Comparison of ENCODE assay signal across 11 mouse cellular contexts in genomic region chr9:69443203-69443602, GRCm38 (mm10). TPM values are rescaled to one million over a fixed set of nuclear protein-coding genes. Genes with fewer than 3 reads are reported as not detected.
DNase-seq lines count a peak whose midpoint lies in the region; ATAC-seq and TF ChIP-seq lines count a peak whose summit lies in the region.
"Had no signal": no experiment of that assay in that cellular context is flagged by ENCODE, and none has a peak within 500 bp of the region (broad histone marks: within the 10 kb centered on the region; RNA-seq: fewer than 3 reads in every experiment).

No protein-coding gene starts in this region.

- H3K4me2 ChIP-seq in embryonic facial prominence, embryonic 14.5 days (ENCODE audit: low read depth, low read length) = no peak overlapping the region
- H3K4me2 ChIP-seq: forebrain, embryonic 15.5 days; hindbrain, embryonic 12.5 days; liver, embryonic 15.5 days had no signal

- no peak overlapping the region for H3K4me3 ChIP-seq in embryonic facial prominence, embryonic 14.5 days (ENCODE audit: low read depth, low read length)
- H3K4me3 ChIP-seq in embryonic facial prominence, embryonic 10.5 days = no peak overlapping the region
- H3K4me3 ChIP-seq in C2C12 (ENCODE audit: insufficient read depth, poor library complexity, severe bottlenecking) = no peak overlapping the region
- H3K4me3 ChIP-seq: forebrain, embryonic 15.5 days; hindbrain, embryonic 12.5 days; liver, embryonic 15.5 days had no signal

- no peak overlapping the region for H3ac ChIP-seq in C2C12 (ENCODE audit: control insufficient read depth, insufficient read length, low read depth)

- ATAC-seq in embryonic facial prominence, embryonic 14.5 days (ENCODE audit: low read depth) = no peak
- ATAC-seq: forebrain, embryonic 15.5 days had no signal

- H3K9me3 ChIP-seq in embryonic facial prominence, embryonic 14.5 days (ENCODE audit: control insufficient read depth, low read length) = no peaks in the 10 kb centered on the region
- H3K9me3 ChIP-seq in embryonic facial prominence, embryonic 10.5 days = no peaks in the 10 kb centered on the region
- H3K9me3 ChIP-seq: forebrain, embryonic 15.5 days; hindbrain, embryonic 12.5 days; liver, embryonic 15.5 days had no signal

- no peaks in the 10 kb centered on the region for H3K79me2 ChIP-seq in C2C12 (ENCODE audit: control insufficient read depth, insufficient read depth)

- 45% methylated on average over 3 of the region's 3 CpGs for WGBS in embryonic facial prominence, embryonic 14.5 days
- 75% methylated on average over 3 of the region's 3 CpGs for WGBS in embryonic facial prominence, embryonic 10.5 days

- H3K27me3 ChIP-seq in embryonic facial prominence, embryonic 14.5 days (replicated peaks; ENCODE audit: control insufficient read depth, insufficient read depth, low read length) = no peaks in the 10 kb centered on the region
- H3K27me3 ChIP-seq in embryonic facial prominence, embryonic 10.5 days (replicated peaks; ENCODE audit: low read depth, poor library complexity, severe bottlenecking) = no peaks in the 10 kb centered on the region
- no peaks in the 10 kb centered on the region for H3K27me3 ChIP-seq in C2C12 (ENCODE audit: control insufficient read depth, insufficient read depth, insufficient read length)
- H3K27me3 ChIP-seq: forebrain, embryonic 15.5 days; hindbrain, embryonic 12.5 days; liver, embryonic 15.5 days had no signal

- DNase-seq in embryonic facial prominence, embryonic 14.5 days (ENCODE audit: low spot score) = peak; percentile 45
- DNase-seq in embryonic facial prominence, embryonic 10.5 days (ENCODE audit: low spot score) = no peak
- peak; percentile 63 to 83 for DNase-seq in heart, adult 9 months (ENCODE audit: low spot score in 2 of 2)
- peak; percentile 72 for DNase-seq in lung, postnatal 10 days
- DNase-seq in B cell, adult 2 months = no peak
- no peak for DNase-seq in layer of hippocampus, postnatal 25 days (ENCODE audit: extremely low spot score in 1 of 2, low spot score in 1 of 2)
- no peak for DNase-seq in right cerebral cortex, postnatal 14 days

- no peak for TF ChIP-seq CTCF in C2C12 (IDR thresholded peaks at IDR 0.05; ENCODE audit: control insufficient read depth, insufficient read depth, insufficient read length)

- no peak overlapping the region for H3K27ac ChIP-seq in embryonic facial prominence, embryonic 14.5 days (replicated peaks; ENCODE audit: low read depth, low read length)
- no peak overlapping the region for H3K27ac ChIP-seq in embryonic facial prominence, embryonic 10.5 days (replicated peaks)
- H3K27ac ChIP-seq: forebrain, embryonic 15.5 days; hindbrain, embryonic 12.5 days had no signal

- no peak overlapping the region for H3K9ac ChIP-seq in embryonic facial prominence, embryonic 14.5 days (ENCODE audit: low read depth, low read length)
- H3K9ac ChIP-seq: forebrain, embryonic 15.5 days; hindbrain, embryonic 12.5 days; liver, embryonic 15.5 days had no signal

- no peaks in the 10 kb centered on the region for H3K79me3 ChIP-seq in C2C12 (ENCODE audit: low read depth)

- H3K36me3 ChIP-seq in embryonic facial prominence, embryonic 14.5 days (ENCODE audit: control insufficient read depth, insufficient read depth, low read length) = no peaks in the 10 kb centered on the region
- H3K36me3 ChIP-seq in embryonic facial prominence, embryonic 10.5 days (replicated peaks) = no peaks in the 10 kb centered on the region
- no peaks in the 10 kb centered on the region for H3K36me3 ChIP-seq in C2C12 (ENCODE audit: control insufficient read depth, insufficient read depth)
- H3K36me3 ChIP-seq: forebrain, embryonic 15.5 days; hindbrain, embryonic 12.5 days; liver, embryonic 15.5 days had no signal

- peaks cover 11% of the 10 kb centered on the region for H3K4me1 ChIP-seq in embryonic facial prominence, embryonic 14.5 days (ENCODE audit: control insufficient read depth, insufficient read depth, low read length)
- H3K4me1 ChIP-seq in embryonic facial prominence, embryonic 10.5 days = peaks cover 19% of the 10 kb centered on the region
- H3K4me1 ChIP-seq: forebrain, embryonic 15.5 days had no signal

TF ChIP-seq in C2C12, 6 proteins besides CTCF, POLR2A, EP300 and RAD21:
- TF ChIP-seq CEBPB (IDR thresholded peaks at IDR 0.05; ENCODE audit: low read depth) (no peak), FOSL1 (IDR thresholded peaks at IDR 0.05; ENCODE audit: insufficient read depth, low read length, poor library complexity, severe bottlenecking) (peak; percentile 25)

RNA-seq across cellular contexts. Expression of gene Anxa2, which starts 10.2 kb away (rescaled TPM):
- 1,306 and 1,330 TPM in 2 replicates for polyA plus RNA-seq in embryonic facial prominence, embryonic 14.5 days (2014; fragmentation: Nextera tagmentation; extraction: Ambion mirVana)
- polyA plus RNA-seq in embryonic facial prominence, embryonic 10.5 days (2016; fragmentation: Nextera tagmentation; extraction: Ambion mirVana) = 112 and 145 TPM in 2 replicates
- polyA plus RNA-seq in C2C12 (2012; fragmentation: generic; extraction: Trizol) = 2,389 TPM
- 1 to 10 TPM; 8.5 to 9.4 TPM for total RNA-seq in layer of hippocampus, postnatal 25 days (2021)

RNA-seq across cellular contexts. Expression of gene Ice2, which starts 45.5 kb away (rescaled TPM):
- 17.4 and 17.5 TPM in 2 replicates for polyA plus RNA-seq in embryonic facial prominence, embryonic 14.5 days (2014; fragmentation: Nextera tagmentation; extraction: Ambion mirVana)
- 22.5 and 23.0 TPM in 2 replicates for polyA plus RNA-seq in embryonic facial prominence, embryonic 10.5 days (2016; fragmentation: Nextera tagmentation; extraction: Ambion mirVana)
- 2.6 TPM for polyA plus RNA-seq in C2C12 (2012; fragmentation: generic; extraction: Trizol)
- 10 to 100 TPM in 1 of 2 experiments, 1 to 10 TPM in 1; 9.8 to 10.9 TPM for total RNA-seq in layer of hippocampus, postnatal 25 days (2021)

Comparison
In these comparisons a context has a peak if more than half of its experiments do, and no peak if none do; other contexts are left out.
1. DNase-seq: peak in embryonic facial prominence, embryonic 14.5 days (single experiment), heart, adult 9 months (2 of 2) and lung, postnatal 10 days (single experiment); none in embryonic facial prominence, embryonic 10.5 days (single experiment), B cell, adult 2 months (0 of 2), layer of hippocampus, postnatal 25 days (0 of 2) and right cerebral cortex, postnatal 14 days (single experiment).